Mouse (Mus musculus): ENCODE data around the gene Suds3. TPM values are rescaled to one million over a fixed set of nuclear protein-coding genes. Genes with fewer than 3 reads are reported as not detected.

Gene Suds3
- polyA plus RNA-seq, 1 experiment = 57.1 TPM

- Histone ChIP-seq H3K4me1 (ENCODE audit: control insufficient read depth, insufficient read depth, low read length) (peaks cover 3% of the 10 kb centered on the region), H3K4me3 (replicated peaks; ENCODE audit: extremely low read depth, low read depth, low read length) (no peak overlapping the region)
- no peak for DNase-seq
- 86% methylated on average over 2 of the region's 2 CpGs for WGBS
- no peak for TF ChIP-seq CTCF (IDR thresholded peaks at IDR 0.05; ENCODE audit: insufficient read depth, low read length)
- no peak for TF ChIP-seq POLR2A (IDR thresholded peaks at IDR 0.05; ENCODE audit: borderline replicate concordance, extremely low read depth, low read depth, low read length)
Observed at GRCm38 (mm10) chr5:117117241-117117640, 1.3 kb upstream of the Suds3 start.

- 54% methylated on average over 2 of the region's 2 CpGs for WGBS
- no peak for TF ChIP-seq POLR2A (IDR thresholded peaks at IDR 0.05; ENCODE audit: borderline replicate concordance, extremely low read depth, low read depth, low read length)
- TF ChIP-seq CTCF (IDR thresholded peaks at IDR 0.05; ENCODE audit: insufficient read depth, low read length) = no peak
- DNase-seq = no peak
- H3K4me1 ChIP-seq (ENCODE audit: control insufficient read depth, insufficient read depth, low read length) = peaks cover 3% of the 10 kb centered on the region
- no peak overlapping the region for H3K4me3 ChIP-seq (replicated peaks; ENCODE audit: extremely low read depth, low read depth, low read length)
Observed at GRCm38 (mm10) chr5:117116660-117117059, 747 bp upstream of the Suds3 start.

GRCm38 (mm10) chr5:117115193-117115767 lies 633 bp downstream of the Suds3 start:
- H3K4me1 ChIP-seq (ENCODE audit: control insufficient read depth, insufficient read depth, low read length) = peaks cover 3% of the 10 kb centered on the region
- TF ChIP-seq POLR2A (IDR thresholded peaks at IDR 0.05; ENCODE audit: borderline replicate concordance, extremely low read depth, low read depth, low read length) (no peak), CTCF (IDR thresholded peaks at IDR 0.05; ENCODE audit: insufficient read depth, low read length) (no peak)
- 2% methylated on average over 43 of the region's 43 CpGs for WGBS
- no peak for DNase-seq
- H3K4me3 ChIP-seq (replicated peaks; ENCODE audit: extremely low read depth, low read depth, low read length) = peak overlapping the region; percentile 76

GRCm38 (mm10) chr5:117114581-117115192 lies 1.2 kb downstream of the Suds3 start:
- H3K4me3 ChIP-seq (replicated peaks; ENCODE audit: extremely low read depth, low read depth, low read length) = peak overlapping the region; percentile 76
- H3K4me1 ChIP-seq (ENCODE audit: control insufficient read depth, insufficient read depth, low read length) = peaks cover 3% of the 10 kb centered on the region
- TF ChIP-seq POLR2A (IDR thresholded peaks at IDR 0.05; ENCODE audit: borderline replicate concordance, extremely low read depth, low read depth, low read length) (no peak), CTCF (IDR thresholded peaks at IDR 0.05; ENCODE audit: insufficient read depth, low read length) (no peak)
- 4% methylated on average over 16 of the region's 16 CpGs for WGBS
- DNase-seq = no peak

- Histone ChIP-seq H3K4me1 (ENCODE audit: control insufficient read depth, insufficient read depth, low read length) (peaks cover 3% of the 10 kb centered on the region), H3K4me3 (replicated peaks; ENCODE audit: extremely low read depth, low read depth, low read length) (no peak overlapping the region)
- WGBS = 94% methylated on average over 7 of the region's 7 CpGs
- DNase-seq = no peak
- TF ChIP-seq CTCF (IDR thresholded peaks at IDR 0.05; ENCODE audit: insufficient read depth, low read length) (no peak), POLR2A (IDR thresholded peaks at IDR 0.05; ENCODE audit: borderline replicate concordance, extremely low read depth, low read depth, low read length) (no peak)
Observed at GRCm38 (mm10) chr5:117113330-117113729, 2.6 kb downstream of the Suds3 start.

GRCm38 (mm10) chr5:117111774-117112112 lies 4.2 kb downstream of the Suds3 start:
- DNase-seq = no peak
- Histone ChIP-seq H3K4me1 (ENCODE audit: control insufficient read depth, insufficient read depth, low read length) (peaks cover 3% of the 10 kb centered on the region), H3K4me3 (replicated peaks; ENCODE audit: extremely low read depth, low read depth, low read length) (no peak overlapping the region)
- TF ChIP-seq POLR2A (IDR thresholded peaks at IDR 0.05; ENCODE audit: borderline replicate concordance, extremely low read depth, low read depth, low read length) (no peak), CTCF (IDR thresholded peaks at IDR 0.05; ENCODE audit: insufficient read depth, low read length) (no peak)
- 97% methylated on average over 7 of the region's 7 CpGs for WGBS

- WGBS = 92% methylated on average over 16 of the region's 16 CpGs
- TF ChIP-seq POLR2A (IDR thresholded peaks at IDR 0.05; ENCODE audit: borderline replicate concordance, extremely low read depth, low read depth, low read length) (no peak), CTCF (IDR thresholded peaks at IDR 0.05; ENCODE audit: insufficient read depth, low read length) (no peak)
Observed at GRCm38 (mm10) chr5:117111064-117111773, 4.7 kb downstream of the Suds3 start.

GRCm38 (mm10) chr5:117109522-117109921 lies 6.4 kb downstream of the Suds3 start:
- 86% methylated on average over 8 of the region's 8 CpGs for WGBS
- DNase-seq = no peak
- H3K4me1 ChIP-seq (ENCODE audit: control insufficient read depth, insufficient read depth, low read length) = no peaks in the 10 kb centered on the region

More at GRCm38 (mm10) chr5:117111064-117111773, 4.7 kb downstream of the Suds3 start:
- DNase-seq = no peak
- Histone ChIP-seq H3K4me1 (ENCODE audit: control insufficient read depth, insufficient read depth, low read length) (peaks cover 1% of the 10 kb centered on the region), H3K4me3 (replicated peaks; ENCODE audit: extremely low read depth, low read depth, low read length) (no peak overlapping the region)

GRCm38 (mm10) chr5:117108731-117109130 lies 7.2 kb downstream of the Suds3 start:
- no peak for TF ChIP-seq CTCF (IDR thresholded peaks at IDR 0.05; ENCODE audit: insufficient read depth, low read length)
- TF ChIP-seq POLR2A (IDR thresholded peaks at IDR 0.05; ENCODE audit: borderline replicate concordance, extremely low read depth, low read depth, low read length) = no peak
- Histone ChIP-seq H3K4me1 (ENCODE audit: control insufficient read depth, insufficient read depth, low read length) (no peaks in the 10 kb centered on the region), H3K4me3 (replicated peaks; ENCODE audit: extremely low read depth, low read depth, low read length) (no peak overlapping the region)
- no peak for DNase-seq
- WGBS = 96% methylated on average over 13 of the region's 13 CpGs

More at GRCm38 (mm10) chr5:117109522-117109921, 6.4 kb downstream of the Suds3 start:
- TF ChIP-seq POLR2A (IDR thresholded peaks at IDR 0.05; ENCODE audit: borderline replicate concordance, extremely low read depth, low read depth, low read length) = no peak
- peak; percentile 26; the same call in 1 of the 2 replicates for TF ChIP-seq CTCF (IDR thresholded peaks at IDR 0.05; ENCODE audit: insufficient read depth, low read length)
- H3K4me3 ChIP-seq (replicated peaks; ENCODE audit: extremely low read depth, low read depth, low read length) = no peak overlapping the region

Data from lung, adult 2 months (tissue).